Mouse (Mus musculus) central nervous system, embryonic 18 days (tissue): Measurements from ENCODE around the gene Gm16381. TPM values are rescaled to one million over a fixed set of nuclear protein-coding genes. Genes with fewer than 3 reads are reported as not detected.

Experiments
- polyA plus RNA-seq: library from polyadenylated mRNA; depleted of rRNA; stranded (reverse); fragments of >200 nt; gene quantifications from 2 replicates; pipeline ENCODE4 v1.2.3, GENCODE M21; 2012; rRNA removed

Gm16381 gene
- polyA plus RNA-seq: not detected in 2 replicates

GRCm38 (mm10) chr12:87644520-87644919 lies at the start of gene Gm16381:
Gm16381 (minus strand) TSS chr12:87644620.

GRCm38 (mm10) chr12:87618569-87618968 lies 25.9 kb downstream of the Gm16381 start, which contains the start of gene Gm4027:
Gm4027 (plus strand) TSS chr12:87618869.

GRCm38 (mm10) chr12:87602388-87602787 lies 42.0 kb downstream of the Gm16381 start, which contains the start of gene Oog1:
Oog1 (plus strand) TSS chr12:87602688.

Other genes with a start within 250 kb of the Gm16381 start
- 82.2 and 91.3 TPM in 2 replicates for gene Slirp, start 200.7 kb downstream of the Gm16381 start, polyA plus RNA-seq
- 27.1 and 29.2 TPM in 2 replicates for gene Alkbh1, start 200.6 kb downstream of the Gm16381 start, polyA plus RNA-seq
- gene Snw1, start 172.3 kb downstream of the Gm16381 start, polyA plus RNA-seq: 40.6 and 45.1 TPM in 2 replicates
- gene Gm5788, start 149.9 kb downstream of the Gm16381 start, polyA plus RNA-seq: not detected in 2 replicates
- not detected in 2 replicates for gene Gm8300, start 130.3 kb downstream of the Gm16381 start, polyA plus RNA-seq
- gene Oog1, start 41.9 kb downstream of the Gm16381 start, polyA plus RNA-seq: not detected in 2 replicates
- not detected in 2 replicates for gene Gm4027, start 25.8 kb downstream of the Gm16381 start, polyA plus RNA-seq
- gene Gm21319, start 131.1 kb upstream of the Gm16381 start, polyA plus RNA-seq: not detected in 2 replicates
- not detected in 2 replicates for gene Gm21936, start 150.9 kb upstream of the Gm16381 start, polyA plus RNA-seq
- gene BB287469, start 172.0 kb upstream of the Gm16381 start, polyA plus RNA-seq: not detected in 2 replicates
- not detected in 2 replicates for gene Gm2001, start 197.7 kb upstream of the Gm16381 start, polyA plus RNA-seq
- gene Gm2016, start 229.5 kb upstream of the Gm16381 start, polyA plus RNA-seq: not detected in 2 replicates